Mouse (Mus musculus) heart, embryonic 13.5 days (tissue): ENCODE data around the gene Krt15. TPM values are rescaled to one million over a fixed set of nuclear protein-coding genes. Genes with fewer than 3 reads are reported as not detected.

ENCODE experiments used
- ATAC-seq: fragments of 200-750 bp; cut with Nextera tagmentation; 2 replicates; pipeline ENCODE4 v1.8.0; 2017; ENCODE audit warnings: moderate TSS enrichment; ENCODE audit not compliant: insufficient number of reproducible peaks, low FRiP score, low TSS enrichment; ENCODE audit errors: extremely low read depth
- H3K27ac ChIP-seq: fragments of 300-500 bp; sonication (generic); replicated peaks from 2 replicates; pipeline ENCODE4 v1.5.1; 2015; ENCODE audit warnings: moderate library complexity, mild to moderate bottlenecking, inconsistent platforms
- H3K27me3 ChIP-seq: fragments of 300-500 bp; sonication (generic); replicated peaks from 2 replicates; pipeline ENCODE4 v1.6.1; 2015; ENCODE audit warnings: mild to moderate bottlenecking, inconsistent platforms
- H3K36me3 ChIP-seq: fragments of 300-500 bp; sonication (generic); 2 replicates; pipeline ENCODE4 v1.6.1; 2015; ENCODE audit warnings: mild to moderate bottlenecking, inconsistent platforms
- H3K4me1 ChIP-seq: fragments of 300-500 bp; sonication (generic); 2 replicates; pipeline ENCODE4 v1.6.1; 2015; ENCODE audit warnings: inconsistent platforms
- H3K4me2 ChIP-seq: fragments of 300-500 bp; sonication (generic); 2 replicates; pipeline ENCODE4 v1.6.1; 2015; ENCODE audit warnings: inconsistent platforms, mild to moderate bottlenecking, moderate library complexity
- H3K4me3 ChIP-seq: fragments of 300-500 bp; sonication (generic); 2 replicates; pipeline ENCODE4 v1.5.1; 2015; ENCODE audit warnings: moderate library complexity, mild to moderate bottlenecking, inconsistent platforms
- H3K9ac ChIP-seq: fragments of 300-500 bp; sonication (generic); 2 replicates; pipeline ENCODE4 v1.6.1; 2015; ENCODE audit warnings: inconsistent platforms, mild to moderate bottlenecking, moderate library complexity
- H3K9me3 ChIP-seq: fragments of 300-500 bp; sonication (generic); 2 replicates; pipeline ENCODE4 v1.6.1; 2016; ENCODE audit warnings: inconsistent platforms
- WGBS: fragments of 180-500 bp; shearing (Covaris S2); methylation state at CpG from one replicate; pipeline ENCODE4 v1.1.7; 2015; ENCODE audit warnings: mixed read lengths; 5-methylcytosine and 5-hydroxymethylcytosine counted together
- polyA plus RNA-seq: library from polyadenylated mRNA; unstranded; fragments of >200 nt; fragmentation: Nextera tagmentation; extraction: Ambion mirVana; gene quantifications from 2 replicates; pipeline ENCODE4 v1.2.1, GENCODE M21; 2015

Gene Krt15
- polyA plus RNA-seq, 1 experiment from 2014 or later = 1.2 TPM

GRCm38 (mm10) chr11:100148615-100149330 lies 13.0 kb upstream of the Krt15 start, which contains the start of gene Krt19:
Gene Krt19, minus strand, starts transcription at chr11:100148665.
- 43% methylated on average over 9 of the region's 9 CpGs for WGBS

GRCm38 (mm10) chr11:100147566-100148353 lies 12.0 kb upstream of the Krt15 start:
- 31% methylated on average over 5 of the region's 5 CpGs for WGBS
- peaks cover 40% of the 10 kb centered on the region for H3K4me1 ChIP-seq
- H3K9ac ChIP-seq = peak overlapping the region; percentile 3; the same call in 1 of the 2 replicates
- no peaks in the 10 kb centered on the region for H3K9me3 ChIP-seq
- ATAC-seq = no peak
- H3K27ac ChIP-seq = no peak overlapping the region
- no peaks in the 10 kb centered on the region for H3K36me3 ChIP-seq
- peaks cover 30% of the 10 kb centered on the region for H3K27me3 ChIP-seq
- H3K4me3 ChIP-seq = no peak overlapping the region
- no peak overlapping the region for H3K4me2 ChIP-seq

More at GRCm38 (mm10) chr11:100148615-100149330, 13.0 kb upstream of the Krt15 start, which contains the start of gene Krt19:
- Histone ChIP-seq H3K9me3 (no peaks in the 10 kb centered on the region), H3K4me1 (peaks cover 47% of the 10 kb centered on the region), H3K27ac (no peak within 1 kb of the TSS), H3K4me3 (no peak within 1 kb of the TSS), H3K36me3 (no peaks in the 10 kb centered on the region), H3K9ac (peak within 1 kb of the TSS; percentile 3; the same call in 1 of the 2 replicates), H3K4me2 (no peak within 1 kb of the TSS), H3K27me3 (peaks cover 28% of the 10 kb centered on the region)
- ATAC-seq = no peak

GRCm38 (mm10) chr11:100145858-100146560 lies 10.3 kb upstream of the Krt15 start:
- peaks cover 8% of the 10 kb centered on the region for H3K36me3 ChIP-seq
- H3K27ac ChIP-seq = peak overlapping the region; percentile 59
- 1% methylated on average over 13 of the region's 13 CpGs for WGBS
- H3K9ac ChIP-seq = peak overlapping the region; percentile 79
- H3K4me3 ChIP-seq = peak overlapping the region; percentile 59
- peaks cover 30% of the 10 kb centered on the region for H3K27me3 ChIP-seq
- peaks cover 40% of the 10 kb centered on the region for H3K4me1 ChIP-seq
- no peaks in the 10 kb centered on the region for H3K9me3 ChIP-seq
- ATAC-seq = no peak; the same call in 1 of the 2 replicates
- peak overlapping the region; percentile 84 for H3K4me2 ChIP-seq

GRCm38 (mm10) chr11:100145104-100145503 lies 9.4 kb upstream of the Krt15 start:
- Histone ChIP-seq H3K4me3 (peak overlapping the region; percentile 59), H3K36me3 (peaks cover 17% of the 10 kb centered on the region), H3K4me2 (peak overlapping the region; percentile 84), H3K27ac (peak overlapping the region; percentile 59), H3K9me3 (no peaks in the 10 kb centered on the region), H3K4me1 (peaks cover 40% of the 10 kb centered on the region), H3K27me3 (peaks cover 30% of the 10 kb centered on the region), H3K9ac (peak overlapping the region; percentile 79)
- no peak for ATAC-seq
- under 1% methylated on average over 20 of the region's 20 CpGs for WGBS

- Histone ChIP-seq H3K36me3 (peaks cover 17% of the 10 kb centered on the region), H3K27ac (no peak overlapping the region), H3K4me2 (no peak overlapping the region), H3K9me3 (no peaks in the 10 kb centered on the region), H3K4me1 (peaks cover 28% of the 10 kb centered on the region), H3K27me3 (peaks cover 31% of the 10 kb centered on the region), H3K4me3 (no peak overlapping the region), H3K9ac (no peak overlapping the region)
- ATAC-seq = no peak
- 79% methylated on average over 21 of the region's 21 CpGs for WGBS
Observed at GRCm38 (mm10) chr11:100140966-100141365, 5.2 kb upstream of the Krt15 start.

GRCm38 (mm10) chr11:100139391-100139790 lies 3.7 kb upstream of the Krt15 start:
- no peak for ATAC-seq
- Histone ChIP-seq H3K9ac (no peak overlapping the region), H3K36me3 (peaks cover 17% of the 10 kb centered on the region)

GRCm38 (mm10) chr11:100138809-100139208 lies 3.1 kb upstream of the Krt15 start:
- Histone ChIP-seq H3K36me3 (peaks cover 17% of the 10 kb centered on the region), H3K9me3 (no peaks in the 10 kb centered on the region), H3K4me1 (peaks cover 19% of the 10 kb centered on the region), H3K27me3 (peaks cover 31% of the 10 kb centered on the region), H3K9ac (no peak overlapping the region), H3K27ac (no peak overlapping the region), H3K4me2 (no peak overlapping the region), H3K4me3 (no peak overlapping the region)
- ATAC-seq = no peak
- WGBS = 47% methylated on average over 7 of the region's 7 CpGs

More at GRCm38 (mm10) chr11:100139391-100139790, 3.7 kb upstream of the Krt15 start:
- Histone ChIP-seq H3K27ac (no peak overlapping the region), H3K4me1 (peaks cover 19% of the 10 kb centered on the region), H3K4me3 (no peak overlapping the region), H3K4me2 (no peak overlapping the region), H3K9me3 (no peaks in the 10 kb centered on the region), H3K27me3 (peaks cover 31% of the 10 kb centered on the region)
- 52% methylated on average over 2 of the region's 2 CpGs for WGBS

GRCm38 (mm10) chr11:100137693-100138092 lies 2.0 kb upstream of the Krt15 start:
- H3K4me3 ChIP-seq = no peak overlapping the region
- 50% methylated on average over 5 of the region's 5 CpGs for WGBS
- H3K4me1 ChIP-seq = peaks cover 19% of the 10 kb centered on the region
- H3K9ac ChIP-seq = no peak overlapping the region
- peaks cover 36% of the 10 kb centered on the region for H3K27me3 ChIP-seq
- H3K36me3 ChIP-seq = peaks cover 17% of the 10 kb centered on the region
- H3K4me2 ChIP-seq = no peak overlapping the region
- no peaks in the 10 kb centered on the region for H3K9me3 ChIP-seq
- no peak for ATAC-seq
- no peak overlapping the region for H3K27ac ChIP-seq

GRCm38 (mm10) chr11:100136559-100136958 lies 831 bp upstream of the Krt15 start:
- H3K4me3 ChIP-seq = no peak overlapping the region
- H3K36me3 ChIP-seq = peaks cover 10% of the 10 kb centered on the region
- H3K4me2 ChIP-seq = no peak overlapping the region
- no peak overlapping the region; the same call in 1 of the 2 replicates for H3K9ac ChIP-seq
- peaks cover 36% of the 10 kb centered on the region for H3K27me3 ChIP-seq
- H3K4me1 ChIP-seq = peaks cover 22% of the 10 kb centered on the region
- H3K9me3 ChIP-seq = no peaks in the 10 kb centered on the region
- 16% methylated on average over 5 of the region's 5 CpGs for WGBS
- no peak overlapping the region for H3K27ac ChIP-seq
- no peak for ATAC-seq

- H3K9ac ChIP-seq = no peak overlapping the region
- no peak overlapping the region for H3K4me2 ChIP-seq
- no peaks in the 10 kb centered on the region for H3K36me3 ChIP-seq
- H3K27me3 ChIP-seq = no peaks in the 10 kb centered on the region
- H3K4me3 ChIP-seq = no peak overlapping the region
- H3K4me1 ChIP-seq = peaks cover 17% of the 10 kb centered on the region
- no peak overlapping the region for H3K27ac ChIP-seq
- H3K9me3 ChIP-seq = no peaks in the 10 kb centered on the region
- WGBS = 71% methylated on average over 7 of the region's 7 CpGs
- ATAC-seq = no peak
Observed at GRCm38 (mm10) chr11:100124901-100125300, 10.8 kb downstream of the Krt15 start.

GRCm38 (mm10) chr11:100121466-100121865 lies 14.3 kb downstream of the Krt15 start, which contains the start of gene Krt13:
Gene Krt13, minus strand, starts transcription at chr11:100121566.
- no peaks in the 10 kb centered on the region for H3K9me3 ChIP-seq
- H3K36me3 ChIP-seq = no peaks in the 10 kb centered on the region
- no peaks in the 10 kb centered on the region for H3K27me3 ChIP-seq
- H3K27ac ChIP-seq = no peak within 1 kb of the TSS
- H3K4me3 ChIP-seq = no peak within 1 kb of the TSS
- 71% methylated on average over 3 of the region's 3 CpGs for WGBS
- H3K9ac ChIP-seq = no peak within 1 kb of the TSS
- H3K4me2 ChIP-seq = no peak within 1 kb of the TSS
- no peak for ATAC-seq
- peaks cover 19% of the 10 kb centered on the region for H3K4me1 ChIP-seq
